Mouse (Mus musculus) cerebellum, adult 18-20 months (tissue): ENCODE results near the gene Lmo4.

Source experiments
- DNase-seq, 2 experiments: peaks; one replicate each; pipeline ENCODE4 v3.0.0; 2021

The Lmo4 gene

GRCm38 (mm10) chr3:144204413-144205311, at the start of gene Lmo4:
Lmo4 (minus strand) TSS chr3:144205220.
- DNase-seq = peak; percentile 57 to 74

GRCm38 (mm10) chr3:144254281-144254680, 49.3 kb upstream of the Lmo4 start:
- no peak for DNase-seq

DNA sequence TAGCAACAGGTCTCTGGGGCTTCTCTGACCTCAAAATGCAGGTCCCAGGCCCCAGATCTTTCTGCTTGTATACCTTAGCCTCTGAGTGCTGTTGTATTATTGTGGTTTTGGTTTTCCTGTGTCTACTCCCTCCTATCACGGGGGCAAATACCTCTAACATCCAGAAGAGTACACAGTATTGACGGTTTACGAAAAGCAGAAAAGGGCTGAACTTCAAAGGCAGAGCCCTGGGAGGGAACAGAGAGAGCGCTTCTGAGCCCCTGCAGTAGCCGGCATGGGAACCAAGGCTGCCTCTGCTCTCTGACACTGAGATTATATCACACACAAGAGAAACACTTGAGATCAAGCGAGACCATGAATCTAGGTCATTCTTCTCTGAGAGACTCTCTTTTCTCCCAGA, 48.0 kb upstream of the Lmo4 start:
- DNase-seq = no peak

DNA sequence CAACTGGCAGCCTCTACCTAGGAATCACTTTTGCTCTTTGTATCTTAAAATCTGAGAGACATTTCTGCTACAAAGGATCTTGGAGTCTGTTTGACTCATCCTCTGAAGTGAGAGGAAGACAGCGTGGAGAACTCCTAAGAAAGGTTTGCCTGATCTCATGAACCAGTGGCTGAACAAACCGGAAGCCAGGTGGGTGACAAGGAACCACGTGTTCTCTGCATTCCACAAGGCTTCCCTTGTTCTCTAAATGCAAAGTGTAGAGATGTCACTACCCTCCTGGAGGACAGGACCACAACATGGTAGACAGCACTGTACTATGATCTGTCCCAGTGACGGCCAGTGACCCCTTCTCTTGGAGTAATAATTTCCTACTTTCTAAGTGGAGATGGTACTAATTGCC, 47.1 kb upstream of the Lmo4 start:
- DNase-seq = no peak

DNA sequence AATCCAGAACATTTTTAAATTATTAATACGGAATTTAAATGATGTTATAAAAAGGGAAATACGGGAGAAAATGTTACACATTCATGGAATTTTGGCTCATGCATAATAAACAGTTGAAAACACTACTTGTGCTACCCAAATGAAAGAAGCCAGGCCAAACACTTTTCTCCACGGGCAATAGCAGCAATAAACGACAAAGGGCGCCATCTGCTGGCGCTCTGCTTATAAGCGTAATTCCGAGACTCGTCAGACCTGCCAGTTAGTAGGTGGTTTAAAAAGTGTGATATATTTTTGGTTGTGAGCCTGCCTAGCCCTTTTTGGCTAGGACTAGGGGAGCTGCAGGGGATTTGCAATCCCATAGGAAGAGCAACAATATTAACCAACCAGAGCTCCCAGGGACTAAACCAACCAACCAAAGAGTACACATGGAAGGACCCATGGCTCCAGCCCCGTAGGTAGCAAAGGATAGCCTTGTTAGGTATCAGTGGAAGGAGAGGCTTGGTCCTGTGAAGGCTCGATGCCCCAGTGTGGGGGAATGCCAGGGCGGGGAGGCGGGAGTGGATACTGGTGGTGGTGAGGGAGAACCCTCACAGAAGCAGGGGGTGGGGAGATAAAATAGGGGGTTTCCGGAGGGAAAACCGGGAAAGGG, 37.1 kb upstream of the Lmo4 start:
- peak; percentile 61 to 75 for DNase-seq

DNA sequence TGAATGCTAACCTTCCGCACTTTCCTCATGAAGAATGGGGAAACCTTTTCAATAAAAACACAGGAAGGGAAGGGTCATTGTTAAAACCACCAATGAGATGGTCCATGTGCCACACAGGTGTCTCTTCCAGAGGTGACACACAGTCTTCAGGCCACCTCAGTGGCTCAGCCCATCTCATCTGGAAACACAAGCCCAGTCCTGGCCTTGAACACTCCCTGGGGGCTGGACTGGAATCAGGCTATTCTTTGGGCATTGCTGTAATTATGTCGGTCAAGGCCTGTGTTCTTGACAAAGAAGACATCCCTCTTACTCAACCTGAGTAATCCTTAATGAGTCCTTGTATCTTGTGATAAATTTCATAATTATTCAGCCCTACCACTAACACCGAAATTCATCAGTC, 36.1 kb upstream of the Lmo4 start:
- no peak for DNase-seq

DNA sequence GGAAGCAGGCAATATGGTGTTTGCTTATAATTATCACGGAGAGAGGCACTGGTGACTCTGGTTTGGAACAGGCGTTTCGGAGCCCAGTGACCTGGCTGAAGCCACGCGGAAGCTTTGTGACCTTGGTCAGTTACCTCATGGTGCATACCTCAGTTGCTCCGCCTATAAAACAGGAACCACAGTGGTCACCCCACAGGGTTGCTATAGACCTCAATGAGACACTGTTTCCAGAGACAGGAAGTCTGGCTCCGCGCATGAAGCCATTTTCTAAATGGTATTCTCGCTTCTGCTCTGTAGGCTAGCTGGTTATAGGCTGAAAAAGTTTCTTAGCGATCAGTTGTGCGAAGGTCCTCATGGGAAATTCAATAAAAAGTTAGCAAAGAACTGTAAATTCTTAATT, 33.5 kb upstream of the Lmo4 start:
- DNase-seq = no peak

DNA sequence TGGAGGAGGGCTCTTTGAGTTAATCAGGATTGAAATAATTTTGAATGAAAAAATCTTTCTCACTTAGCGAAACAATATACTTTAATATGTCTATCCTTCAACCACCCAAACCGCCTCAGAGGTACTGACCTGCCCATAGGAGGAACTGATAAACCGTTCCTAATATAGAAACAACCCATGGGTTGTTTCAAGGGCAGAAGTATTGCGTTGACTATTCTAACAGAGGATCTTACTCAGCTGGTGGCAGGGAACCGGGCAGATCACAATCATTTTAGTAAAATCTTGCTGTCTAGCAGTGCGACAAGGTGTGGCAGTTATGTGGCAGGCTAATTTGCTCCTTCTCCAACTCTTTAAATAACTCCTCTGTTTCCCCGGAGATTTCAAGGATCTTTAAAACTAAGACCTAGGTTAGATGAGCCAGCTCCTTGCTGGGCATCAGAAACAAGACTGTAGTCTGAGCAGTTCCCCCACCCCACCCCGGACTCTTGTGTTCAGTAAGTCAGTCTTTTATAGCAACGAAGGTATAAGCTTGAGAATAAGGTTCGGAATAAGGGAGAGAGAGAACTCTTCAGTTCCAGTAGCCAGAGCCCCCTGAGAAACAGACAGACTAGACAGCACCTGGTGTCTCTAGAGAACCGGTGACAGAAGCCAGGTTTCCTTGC, 27.5 kb upstream of the Lmo4 start:
- no peak for DNase-seq

DNA sequence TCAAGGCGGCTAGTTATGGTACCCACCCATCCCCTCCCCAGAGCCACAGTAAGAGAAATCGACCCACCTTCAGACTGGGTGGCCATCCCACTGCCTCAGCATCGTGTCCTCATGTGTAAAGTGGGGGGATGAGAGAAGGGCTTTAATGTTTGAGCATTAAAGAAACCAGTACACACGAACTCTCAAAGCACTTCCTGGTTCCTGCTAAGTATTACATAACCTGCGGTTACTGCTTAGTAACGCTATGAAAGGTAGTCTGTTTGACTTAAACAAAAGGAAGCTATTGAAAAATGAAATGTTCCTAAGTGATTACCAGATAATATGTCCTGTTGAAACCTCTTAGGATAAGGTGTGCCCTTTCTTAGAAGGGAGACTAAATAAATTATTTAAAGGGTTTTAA, 26.9 kb upstream of the Lmo4 start:
- no peak for DNase-seq

- DNase-seq = no peak
Observed at GRCm38 (mm10) chr3:144231419-144231818, 26.4 kb upstream of the Lmo4 start.

DNA sequence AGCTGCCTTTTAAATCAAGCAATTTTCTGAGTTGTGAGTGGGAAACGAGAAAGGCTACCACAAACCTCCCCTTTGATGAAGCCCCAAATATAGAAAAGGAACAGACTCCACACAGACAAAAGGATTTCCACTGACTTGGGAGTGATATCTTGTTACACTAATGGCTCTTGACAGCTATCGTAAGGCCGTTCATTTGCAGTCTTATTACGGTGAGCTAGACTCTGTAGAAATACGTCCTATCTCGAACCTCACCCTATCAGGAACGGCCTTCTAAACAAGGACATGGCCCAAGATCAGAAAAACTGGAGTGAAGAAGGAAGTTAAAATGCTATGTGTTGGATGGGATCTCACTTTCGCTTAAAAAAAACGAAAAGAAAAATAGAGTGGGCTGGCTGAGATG, 25.0 kb upstream of the Lmo4 start:
- DNase-seq = no peak

DNA sequence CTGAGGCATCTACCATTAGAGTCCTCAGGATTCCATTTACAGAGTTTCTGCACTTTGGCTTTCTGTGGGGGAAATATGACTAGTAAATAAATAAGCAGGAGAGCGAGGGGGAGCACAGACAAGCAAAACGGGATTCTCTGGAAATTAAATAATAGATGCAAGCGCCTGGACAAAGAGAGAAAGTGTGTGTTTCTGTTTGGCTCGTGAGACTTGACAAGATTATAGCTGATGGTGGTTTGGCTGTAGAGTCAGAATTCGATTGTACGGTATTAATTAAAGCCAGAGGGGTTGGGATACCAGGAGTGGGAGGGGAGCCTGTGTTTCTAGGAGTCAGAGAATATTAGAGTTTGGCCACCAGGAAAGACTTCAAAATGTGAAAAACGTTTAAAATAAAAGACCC, 24.3 kb upstream of the Lmo4 start:
- DNase-seq = no peak

DNA sequence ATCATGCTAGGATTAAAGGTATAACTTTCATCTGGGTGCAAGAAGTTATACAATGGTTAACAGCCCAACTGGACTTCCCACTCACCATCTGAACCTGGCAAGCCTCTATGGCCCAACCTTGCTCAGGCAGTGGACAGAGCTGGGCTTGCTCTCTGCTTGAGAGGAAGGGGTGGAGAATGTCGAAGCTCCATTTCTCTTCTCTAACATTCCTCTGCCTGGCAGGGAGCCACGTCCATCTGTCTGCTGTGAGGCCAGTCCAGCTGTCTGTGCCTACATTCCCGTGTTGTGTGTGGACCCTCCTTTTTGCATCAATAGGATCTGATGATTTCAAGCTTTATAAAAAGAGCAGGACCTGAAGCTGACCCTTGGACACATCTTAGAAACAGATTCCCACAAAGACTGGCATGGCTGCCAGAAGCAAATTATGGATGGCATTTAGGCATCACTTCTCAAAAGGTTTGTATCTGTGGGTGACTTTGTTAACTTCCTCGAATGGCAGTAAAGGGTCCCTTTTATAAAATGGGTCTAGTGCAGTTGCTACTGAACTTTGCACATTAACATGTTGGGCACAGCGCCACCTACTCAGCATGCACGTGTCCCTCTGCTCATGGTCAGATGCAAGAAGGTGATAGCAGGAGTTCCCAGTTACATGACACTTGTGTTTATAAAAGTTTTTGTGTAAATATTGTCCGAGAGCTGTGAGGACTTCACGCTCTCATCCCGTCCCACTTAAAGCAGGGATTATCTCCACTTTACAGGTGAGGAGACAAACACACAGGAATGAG, 20.6 kb upstream of the Lmo4 start:
- DNase-seq = no peak

DNA sequence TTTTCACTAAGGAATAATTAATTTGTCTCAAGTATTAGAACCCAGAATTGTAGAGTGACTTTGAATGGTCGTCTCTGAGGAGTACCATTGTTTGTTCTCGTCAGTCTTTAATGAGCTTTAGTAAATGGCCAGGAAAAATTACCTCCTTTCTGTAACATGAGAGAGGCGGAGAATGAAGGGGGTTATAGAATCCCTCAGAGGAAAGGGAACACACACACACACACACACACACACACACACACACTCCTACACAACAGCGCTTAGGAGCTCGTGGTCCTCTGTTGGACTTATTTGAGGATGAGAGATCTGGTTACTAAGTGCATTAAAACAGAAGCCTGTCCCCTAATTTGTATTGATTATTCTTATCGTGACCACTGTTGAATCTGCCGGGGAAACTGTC, 19.6 kb upstream of the Lmo4 start:
- DNase-seq = no peak

DNA sequence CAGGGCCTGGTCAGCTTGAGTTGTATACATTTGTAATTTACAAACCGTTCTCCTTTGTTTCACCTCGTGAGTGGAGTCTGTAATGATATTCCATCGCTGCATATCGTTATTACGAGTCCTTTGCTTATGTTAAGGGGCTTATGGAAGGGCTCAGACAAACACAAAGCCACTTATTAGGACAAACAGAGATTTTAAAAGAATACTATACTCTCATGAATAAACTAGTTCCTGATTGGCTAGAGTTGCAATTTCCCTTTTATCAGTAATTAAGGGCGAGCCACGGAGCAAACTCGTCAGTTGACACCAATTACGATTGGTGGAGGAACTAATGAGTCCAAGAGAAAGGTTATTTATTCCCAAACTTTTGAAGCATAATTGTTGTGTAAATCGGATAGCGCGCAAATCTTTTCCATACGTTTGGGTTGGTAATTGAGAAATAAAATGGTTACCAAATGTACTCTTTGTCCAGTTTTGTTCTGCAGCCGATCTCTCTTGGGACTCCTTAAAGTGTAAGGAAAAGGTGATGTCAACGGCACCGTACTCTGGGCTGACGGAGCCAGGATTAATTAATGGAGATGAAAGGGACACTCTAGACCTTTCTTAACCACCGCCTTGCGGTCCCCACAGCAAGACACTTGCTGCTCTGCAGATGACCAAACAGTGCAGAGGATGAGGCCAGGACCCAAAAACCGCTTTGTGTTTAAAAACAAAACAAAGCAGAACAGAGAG, 18.5 kb upstream of the Lmo4 start:
- DNase-seq = no peak

- no peak for DNase-seq
Observed at GRCm38 (mm10) chr3:144222381-144222780, 17.4 kb upstream of the Lmo4 start.

DNA sequence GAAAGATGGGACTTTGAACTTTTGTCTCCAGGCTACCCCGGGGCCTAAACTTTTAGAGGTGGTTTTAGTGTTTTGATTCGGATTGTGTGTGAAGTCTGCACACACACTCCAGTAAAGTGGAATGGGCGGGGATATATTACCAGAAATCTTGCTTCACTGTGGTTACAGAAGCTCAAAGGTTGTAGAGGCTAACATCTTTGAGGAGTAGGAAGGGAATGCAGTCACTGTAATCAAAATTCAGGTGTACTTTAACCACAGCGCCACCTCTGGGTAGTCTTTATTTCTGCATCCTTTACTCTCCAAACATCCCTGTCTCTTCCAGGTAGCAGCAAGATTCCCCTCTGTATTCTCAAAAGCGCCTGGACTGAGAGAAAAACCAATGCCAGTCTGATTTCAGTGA, 2.5 kb upstream of the Lmo4 start:
- DNase-seq = peak; percentile 72 to 75

GRCm38 (mm10) chr3:144206942-144207341, 1.9 kb upstream of the Lmo4 start:
- DNase-seq = no peak

DNA sequence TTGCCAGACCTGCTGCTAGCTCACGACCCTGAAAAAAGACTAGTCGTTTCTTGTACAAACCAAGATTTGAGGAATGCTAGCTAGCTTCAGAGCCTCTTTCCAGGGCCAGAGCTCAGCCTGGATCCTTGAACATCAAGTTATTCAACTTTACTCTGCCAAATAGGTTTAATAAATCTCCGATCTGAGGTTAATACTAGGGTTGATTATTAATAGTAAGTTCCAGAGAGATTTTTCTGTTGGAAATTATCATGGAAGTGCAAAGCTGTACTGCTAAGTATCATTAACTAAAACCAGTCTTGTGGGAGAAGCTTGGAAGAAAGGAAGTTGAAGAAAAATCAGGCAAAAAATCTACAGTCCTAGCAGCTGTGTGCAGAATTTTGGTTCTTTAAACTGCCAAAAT, 1.2 kb upstream of the Lmo4 start:
- DNase-seq = no peak

- peak; percentile 89 to 93 for DNase-seq
Observed at GRCm38 (mm10) chr3:144205351-144206153, 532 bp upstream of the Lmo4 start.

DNA sequence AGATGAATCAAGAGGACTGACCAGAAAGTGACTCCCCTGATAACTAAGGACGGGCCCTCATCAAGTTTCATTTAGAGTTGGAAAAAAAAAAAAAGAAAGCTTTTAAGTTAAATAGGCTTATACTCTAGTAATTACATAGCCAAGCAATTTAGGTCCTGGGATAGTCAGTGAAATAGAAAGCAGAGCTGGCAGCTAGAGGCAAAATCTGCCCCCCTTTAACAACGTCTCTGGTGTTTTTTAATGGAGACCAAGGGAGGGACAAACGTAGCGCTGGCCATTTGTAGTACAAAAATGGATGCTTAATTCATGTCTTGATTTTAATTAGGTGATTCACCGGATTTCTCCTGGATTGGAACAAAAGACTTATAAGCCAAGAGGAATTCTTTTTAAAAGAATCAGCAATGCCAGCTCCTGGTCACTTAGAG, 1.0 kb downstream of the Lmo4 start:
- DNase-seq = no peak
